Mouse (Mus musculus): ENCODE data around the gene Pepd.
"Not testable (repeated sequence)": the region's sequence is repeated elsewhere in the genome, so short reads cannot be mapped to it uniquely, and the experiment has no call there.

Pepd gene

DNA sequence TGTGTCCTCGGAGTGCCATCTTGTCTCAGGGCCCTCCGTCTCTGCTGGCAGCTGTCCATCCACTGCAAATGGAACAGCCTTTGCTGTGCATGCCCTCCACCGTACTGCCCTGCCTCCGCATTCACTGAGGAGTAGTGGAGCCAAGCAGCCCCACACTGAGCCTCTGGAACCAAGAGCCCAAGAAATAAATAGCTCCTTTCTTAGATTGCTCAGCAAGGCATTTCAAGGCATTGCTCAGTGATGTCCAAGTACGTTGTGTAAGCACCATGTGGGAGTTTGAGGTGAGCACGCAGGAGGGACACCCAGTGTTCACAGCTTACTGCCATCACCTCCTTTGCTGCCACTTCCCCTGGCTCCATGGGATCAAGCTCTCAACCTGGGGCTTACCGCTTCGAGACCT, 20.5 kb downstream of the Pepd start:
- DNase-seq (ENCODE audit: low spot score): no peak

DNA sequence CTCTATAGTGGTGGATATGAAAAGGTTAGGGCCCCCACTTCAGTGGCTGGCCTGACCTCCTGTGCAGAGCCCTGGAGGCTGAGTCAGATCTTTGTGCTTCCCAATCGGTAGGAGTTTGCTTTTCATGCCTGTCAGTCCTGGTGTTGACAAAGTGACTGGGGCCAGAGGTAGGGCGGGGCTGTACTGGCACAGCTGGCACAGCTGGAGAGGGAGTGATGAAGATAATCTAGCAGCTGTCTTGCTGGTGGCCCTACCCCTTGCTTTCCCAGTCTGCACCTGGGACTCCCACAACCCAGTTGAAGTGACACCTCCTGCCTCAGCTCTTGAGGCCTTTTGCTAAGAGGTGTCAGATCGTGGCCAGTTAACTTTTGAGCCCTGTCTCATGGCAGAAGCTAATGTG, 21.0 kb downstream of the Pepd start:
- DNase-seq (ENCODE audit: low spot score): no peak

DNA sequence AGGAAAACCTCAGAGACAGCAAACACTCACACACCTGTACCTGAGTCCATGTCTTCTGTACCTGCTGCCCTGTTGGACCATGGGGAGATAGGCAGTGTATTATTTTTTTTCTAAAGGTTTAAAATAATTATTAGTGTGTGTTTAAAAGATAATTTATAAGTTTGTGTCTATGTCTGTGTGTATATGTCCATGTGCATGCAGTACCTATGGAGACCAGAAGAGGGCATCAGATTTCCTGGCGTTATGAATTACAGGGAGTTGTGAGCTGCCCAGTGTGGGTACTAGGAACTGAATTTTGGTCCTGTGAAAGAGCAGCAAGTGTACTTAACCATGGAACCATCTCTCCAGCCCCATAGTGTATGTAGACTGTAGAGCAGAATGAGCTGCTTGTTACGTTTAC, 24.2 kb downstream of the Pepd start:
- no peak for DNase-seq (ENCODE audit: low spot score)

DNA sequence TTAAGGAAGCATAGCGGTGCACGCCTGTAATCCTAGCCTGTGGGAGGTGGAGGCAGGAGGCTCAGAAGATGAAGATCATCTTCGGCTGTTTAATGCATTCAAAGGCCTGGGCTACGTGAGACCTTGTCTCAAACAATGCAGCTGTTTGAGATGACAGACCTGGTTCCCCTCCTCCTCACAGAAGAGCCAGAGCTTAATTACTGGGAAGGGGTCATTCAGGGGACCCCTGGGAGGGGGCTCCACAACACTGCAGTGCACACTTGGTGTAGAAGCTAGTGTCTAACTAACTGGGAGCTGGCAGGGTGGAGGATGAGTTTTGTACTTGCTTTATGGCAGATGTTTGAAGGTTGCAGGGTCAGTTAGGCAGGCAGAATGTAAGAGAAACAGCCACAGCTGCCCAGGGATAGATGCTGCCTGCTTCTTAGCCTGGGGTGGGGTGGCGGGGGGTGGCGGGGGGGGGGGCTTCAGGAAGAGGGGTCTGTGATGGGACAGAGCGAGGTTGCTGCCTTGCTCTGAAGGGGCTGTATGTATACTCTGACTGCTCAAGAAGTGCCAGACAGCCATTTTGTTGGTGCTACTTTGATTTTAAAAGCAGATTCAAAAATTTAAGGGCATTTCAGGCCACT, 26.6 kb downstream of the Pepd start:
- DNase-seq (ENCODE audit: low spot score): no peak

DNA sequence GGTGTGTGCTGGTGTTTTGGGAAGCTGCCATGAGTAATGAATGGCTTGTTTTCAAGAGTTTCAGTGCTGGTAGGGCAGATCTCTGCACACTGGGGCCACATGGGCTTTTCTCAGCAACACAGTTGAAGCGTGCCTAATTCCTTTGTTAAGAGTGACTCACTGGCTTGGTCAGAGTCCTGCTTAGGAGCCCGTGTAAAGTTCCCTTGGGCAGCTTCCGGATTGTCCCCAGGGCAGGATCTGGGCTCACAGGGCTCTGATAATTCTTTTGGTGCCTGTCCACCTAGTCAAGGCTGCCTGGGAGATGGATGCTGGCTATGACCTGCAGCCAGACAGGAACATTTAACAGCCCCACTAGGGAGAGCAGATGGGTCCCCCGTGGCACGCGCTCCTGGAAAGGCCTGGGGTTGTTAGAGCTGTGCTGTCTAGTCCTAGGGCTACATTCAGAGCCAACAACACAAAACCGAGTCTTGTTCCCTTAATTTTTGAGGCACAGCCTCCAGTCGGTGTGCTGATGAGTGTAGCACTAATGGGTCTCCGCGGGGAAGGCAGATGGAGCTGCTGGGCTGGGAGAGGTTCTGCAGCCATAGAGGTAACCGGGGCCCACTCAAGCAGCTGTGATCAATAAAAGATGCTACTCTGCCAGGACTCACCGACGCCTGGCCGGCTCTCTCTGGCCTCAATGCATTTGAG, 27.2 kb downstream of the Pepd start:
- no peak for DNase-seq (ENCODE audit: low spot score)

DNA sequence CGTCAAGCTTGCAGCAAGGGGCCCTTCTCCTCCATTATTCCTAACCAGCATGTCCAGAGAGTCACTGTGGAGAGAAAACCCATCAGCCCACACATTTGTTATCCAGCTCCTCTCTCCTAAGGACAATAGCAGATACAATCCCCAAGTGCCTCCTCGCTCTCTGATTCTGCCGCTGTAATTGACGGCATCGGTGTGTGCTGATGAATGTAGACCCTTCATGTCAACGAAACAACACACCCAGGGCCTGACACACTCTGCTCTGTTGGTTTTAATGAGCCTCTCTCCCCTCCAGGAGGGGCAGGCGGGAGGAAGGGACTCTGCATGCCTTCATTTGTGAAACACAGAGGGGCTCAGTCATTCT, 27.8 kb downstream of the Pepd start:
- no peak for DNase-seq (ENCODE audit: low spot score)

DNA sequence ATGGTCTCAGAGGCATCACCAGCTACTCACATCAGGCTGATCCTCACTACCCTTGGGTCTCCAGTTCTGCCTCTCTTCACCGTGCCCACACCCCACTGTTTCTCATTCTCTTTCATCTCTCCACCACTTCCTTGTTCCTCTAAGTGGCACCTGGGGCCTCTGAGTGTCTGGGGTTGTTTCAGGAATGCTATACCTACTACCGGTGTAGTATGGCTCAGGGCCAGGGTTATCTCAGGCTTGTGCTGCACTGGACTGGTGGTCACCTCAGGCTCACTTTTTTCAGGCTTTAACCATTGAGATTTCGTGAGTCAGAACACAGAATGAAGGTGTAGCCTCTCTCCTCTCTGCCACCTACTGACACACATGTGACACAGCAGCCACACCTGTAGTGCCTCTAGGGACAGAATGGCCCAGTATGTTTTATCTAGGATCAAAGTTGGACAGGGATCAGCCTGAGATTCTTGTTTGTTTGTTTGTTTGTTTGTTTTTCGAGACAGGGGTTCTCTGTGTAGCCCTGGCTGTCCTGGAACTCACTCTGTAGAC, 31.5 kb downstream of the Pepd start:
- no peak for DNase-seq (ENCODE audit: low spot score)

DNA sequence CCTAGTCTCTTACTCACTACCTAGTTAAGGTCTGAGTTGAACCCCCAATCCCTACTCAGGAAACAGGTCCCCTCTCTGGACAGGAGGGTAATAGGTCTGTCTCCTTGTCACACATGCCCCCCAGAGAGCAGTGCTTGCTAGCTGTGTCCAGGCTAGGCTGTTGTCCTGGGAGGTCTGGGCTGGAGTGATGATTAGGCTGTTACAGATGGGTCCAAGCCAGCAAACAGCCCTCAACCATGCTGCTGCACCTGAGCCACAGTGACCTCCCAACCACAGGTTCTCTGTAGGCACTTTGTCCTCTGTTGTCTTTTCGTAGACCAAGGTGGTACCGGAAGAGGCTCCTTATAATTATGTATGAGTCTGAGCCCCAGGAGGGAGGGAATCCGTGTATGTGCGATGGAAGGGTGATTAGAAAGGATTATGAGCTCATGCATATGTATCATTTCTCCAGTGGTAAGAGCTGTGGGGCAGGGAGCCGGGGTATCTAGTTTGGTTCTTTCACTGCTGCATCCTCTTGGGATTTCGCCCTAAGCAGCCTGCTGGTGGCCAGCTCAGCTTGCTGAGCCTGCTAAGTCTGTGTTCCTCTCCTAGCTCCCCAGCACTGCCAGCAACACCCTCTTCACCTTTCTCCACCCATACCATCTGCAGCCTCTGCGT, 34.2 kb downstream of the Pepd start:
- DNase-seq (ENCODE audit: low spot score): no peak

DNA sequence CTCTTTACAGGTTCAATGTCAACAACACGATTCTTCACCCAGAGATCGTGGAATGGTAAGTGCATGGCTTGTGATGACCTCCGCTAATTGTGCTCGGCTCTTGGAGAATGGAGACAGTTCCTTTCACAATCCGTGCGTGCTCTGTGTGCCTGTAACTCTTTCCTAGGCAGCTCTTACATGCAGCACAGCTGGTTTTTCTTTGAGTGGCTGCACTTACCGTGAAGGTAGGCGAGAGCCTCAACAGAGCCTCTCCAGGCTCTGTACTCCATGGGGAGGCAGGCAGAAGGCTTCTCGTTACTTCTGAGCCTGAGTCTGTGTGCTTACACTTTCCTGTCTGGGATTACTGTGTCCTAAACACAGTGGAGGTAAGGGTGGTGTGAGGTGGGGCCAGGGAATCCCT, 42.4 kb downstream of the Pepd start:
- DNase-seq (ENCODE audit: low spot score): no peak

DNA sequence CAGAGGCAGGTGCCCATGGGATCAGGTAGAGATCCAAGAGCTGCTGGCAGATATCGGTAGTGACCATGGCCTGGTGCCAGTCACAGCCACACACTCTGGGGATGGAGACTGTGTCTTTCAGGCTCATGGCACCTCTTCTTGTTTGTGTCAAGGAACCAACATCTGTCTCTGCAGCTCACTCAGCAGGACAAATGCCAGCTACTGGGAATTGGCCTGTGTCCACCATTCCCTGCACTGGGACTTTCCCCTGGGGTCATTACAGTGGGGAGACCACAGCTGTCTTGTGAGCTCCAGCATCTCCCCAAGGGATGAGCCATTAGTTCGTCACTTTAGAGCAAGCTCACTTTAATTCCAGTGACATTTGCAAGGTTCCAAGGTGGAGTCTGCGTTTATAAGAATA, 43.1 kb downstream of the Pepd start:
- no peak for DNase-seq (ENCODE audit: low spot score)

DNA sequence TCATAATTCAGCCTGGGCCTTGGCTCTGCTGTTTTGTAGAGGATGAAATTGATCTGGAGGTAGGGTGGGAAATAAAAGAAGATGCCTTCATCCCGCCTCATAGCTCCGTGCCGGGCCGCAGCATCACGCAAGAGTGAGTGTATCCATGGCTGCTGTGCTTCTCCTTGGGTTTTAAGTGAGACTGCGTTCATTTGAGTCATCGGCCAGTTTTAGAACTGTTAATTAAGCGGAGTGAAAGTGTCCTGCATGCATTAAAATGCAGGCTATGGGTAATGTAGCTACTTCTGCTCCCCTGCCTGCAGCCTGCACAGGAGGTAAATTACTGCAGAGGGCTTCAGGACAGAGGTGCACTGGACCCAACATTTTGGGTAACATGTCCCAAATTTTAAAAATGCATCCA, 45.0 kb downstream of the Pepd start:
- no peak for DNase-seq (ENCODE audit: low spot score)

DNA sequence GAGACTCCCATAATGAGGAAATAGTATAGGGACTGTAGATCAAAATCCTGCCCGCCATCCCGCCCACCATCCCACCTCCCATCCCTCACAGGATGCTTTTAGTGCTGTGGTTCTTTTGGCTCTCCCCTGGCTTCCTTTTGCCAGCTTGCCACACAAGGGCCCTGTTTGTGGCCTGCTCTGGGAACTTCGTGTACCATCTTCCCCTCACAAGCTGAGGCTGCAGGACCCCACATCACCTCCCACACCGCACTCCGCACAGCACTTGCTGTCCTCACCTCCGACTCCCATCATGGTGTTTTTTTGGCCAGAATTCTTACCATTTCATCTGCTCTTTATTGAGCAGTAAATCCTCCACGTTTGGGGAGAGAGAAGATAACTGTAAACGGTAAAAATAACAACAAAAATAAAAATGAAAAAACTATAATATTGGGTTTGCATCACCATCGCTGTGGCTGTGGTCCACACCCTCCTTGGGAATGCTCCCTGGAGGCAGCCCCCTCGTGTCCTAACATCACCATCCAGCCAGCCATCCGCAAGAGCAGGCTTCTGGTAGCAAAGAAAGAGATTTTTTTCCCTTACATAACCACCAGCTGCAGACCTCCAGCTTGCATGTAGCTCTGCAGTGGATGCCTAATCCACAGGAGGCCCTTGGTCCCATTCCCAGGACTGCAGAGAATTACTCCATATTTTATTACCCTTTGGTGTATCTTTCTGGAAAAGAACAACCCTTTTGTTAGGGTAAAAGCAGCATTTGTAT, 51.9 kb downstream of the Pepd start:
- DNase-seq (ENCODE audit: low spot score): no peak

DNA sequence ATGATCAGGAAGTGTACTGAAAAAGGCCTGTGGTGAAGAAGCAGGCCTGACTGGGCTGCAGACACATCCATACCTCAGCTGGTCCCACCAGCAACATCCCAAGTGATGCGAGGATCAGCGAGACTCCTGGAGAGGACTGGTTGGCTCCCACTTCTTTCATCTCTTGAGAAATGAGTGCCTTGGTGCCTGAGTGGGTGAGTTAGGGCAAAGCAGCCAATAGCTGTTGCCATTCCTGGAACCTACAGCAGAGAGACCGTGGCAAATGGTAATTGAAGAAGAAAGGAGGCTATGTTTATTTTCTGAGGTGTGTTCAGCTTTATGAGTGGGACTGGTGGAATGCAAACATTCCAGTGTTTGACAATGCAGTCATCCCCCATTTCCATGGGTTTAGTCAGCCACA, 55.2 kb downstream of the Pepd start:
- DNase-seq (ENCODE audit: low spot score): no peak

DNA sequence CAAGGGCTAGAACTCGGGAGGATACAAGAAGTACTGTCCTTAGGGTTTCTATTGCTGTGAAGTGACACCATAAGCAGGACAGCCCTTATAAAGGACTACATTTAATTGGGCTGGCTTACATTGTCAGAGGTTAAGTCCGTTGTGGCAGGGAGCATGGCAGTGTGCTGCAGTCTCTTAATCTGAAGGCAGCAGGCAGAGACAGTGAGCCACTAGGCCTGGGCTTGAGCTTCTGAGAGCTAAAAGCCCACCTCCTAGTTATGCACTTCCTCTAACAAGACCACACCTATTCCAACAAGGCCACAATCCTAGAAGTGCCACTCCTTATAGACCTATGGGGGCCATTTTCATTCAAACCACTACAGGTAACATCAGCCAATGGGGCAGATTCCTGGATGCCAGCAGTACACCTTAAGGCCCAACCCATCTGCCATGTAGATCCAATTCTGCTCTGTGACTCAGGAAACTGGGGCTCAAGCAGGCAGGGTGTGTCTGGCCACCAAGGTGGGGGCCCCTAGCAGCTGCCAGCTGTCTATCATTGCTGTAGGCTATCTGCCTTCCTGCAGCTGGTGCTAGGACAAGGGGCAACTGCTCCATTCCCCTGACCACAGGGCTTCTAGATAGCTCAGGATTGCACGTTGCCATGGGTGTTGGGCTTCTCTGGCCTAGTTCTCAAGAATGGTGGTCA, 56.7 kb downstream of the Pepd start:
- no peak for DNase-seq (ENCODE audit: low spot score)

DNA sequence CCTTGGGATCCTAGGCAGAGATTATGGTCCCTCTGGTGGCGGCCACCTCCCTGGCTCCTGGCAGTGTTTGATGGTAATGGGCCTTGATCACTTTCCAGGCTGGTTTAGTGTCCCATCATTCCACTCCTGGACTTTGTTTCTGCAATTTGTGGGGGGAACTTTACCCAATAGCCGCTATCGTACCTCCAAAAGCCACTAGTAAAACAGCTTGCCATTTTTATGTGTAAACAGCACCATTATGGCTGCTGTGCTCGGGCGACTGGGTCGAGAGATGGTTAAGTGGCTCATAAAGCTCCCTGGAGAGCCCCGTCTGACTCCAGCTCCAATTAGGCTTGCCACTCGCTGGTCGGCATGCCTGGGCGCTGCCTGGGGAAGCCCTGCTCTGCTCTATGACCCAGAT, 59.6 kb downstream of the Pepd start:
- DNase-seq (ENCODE audit: low spot score): no peak

DNA sequence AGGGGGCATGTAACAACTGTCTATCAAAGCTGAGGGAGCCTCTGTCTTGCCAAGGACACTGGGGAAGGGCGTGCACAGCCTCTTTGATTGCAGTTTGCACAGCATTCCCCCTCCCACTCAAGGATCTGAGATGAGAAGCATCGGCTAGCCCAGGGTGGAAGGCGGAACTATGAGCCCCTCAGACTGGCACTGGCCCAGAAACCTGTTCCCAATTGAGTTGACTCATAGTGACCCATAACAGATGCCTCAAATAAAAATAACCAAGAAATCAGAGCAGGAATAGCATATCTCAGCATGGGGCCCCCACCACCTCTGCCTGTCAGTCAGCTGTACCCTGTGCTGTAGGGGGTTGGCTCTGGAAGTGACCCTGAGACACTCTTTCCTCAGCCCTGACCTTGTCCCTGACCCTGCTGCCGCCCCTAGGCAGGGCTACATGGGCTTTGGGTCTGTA, 60.8 kb downstream of the Pepd start:
- DNase-seq (ENCODE audit: low spot score): no peak

DNA sequence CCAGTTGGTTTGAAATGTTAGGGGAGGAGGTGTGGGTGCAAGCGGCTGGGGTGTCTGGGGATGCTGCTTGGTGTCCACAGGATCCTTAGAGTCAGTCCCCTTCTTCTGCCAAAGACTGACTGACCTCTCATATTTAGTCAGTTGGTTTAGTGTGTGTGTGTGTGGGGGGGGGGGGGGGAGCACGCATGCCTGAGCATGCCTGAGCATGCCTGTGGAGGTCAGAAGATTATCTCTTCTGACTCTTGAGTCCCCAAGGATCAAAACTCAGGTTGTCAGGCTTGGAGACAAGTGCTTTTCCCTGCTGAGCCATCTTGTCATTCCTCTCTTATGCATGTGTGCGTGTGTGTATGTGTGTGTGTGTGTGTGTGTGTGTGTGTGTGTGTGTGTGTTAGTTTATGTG, 61.7 kb downstream of the Pepd start:
- DNase-seq (ENCODE audit: low spot score): no peak

DNA sequence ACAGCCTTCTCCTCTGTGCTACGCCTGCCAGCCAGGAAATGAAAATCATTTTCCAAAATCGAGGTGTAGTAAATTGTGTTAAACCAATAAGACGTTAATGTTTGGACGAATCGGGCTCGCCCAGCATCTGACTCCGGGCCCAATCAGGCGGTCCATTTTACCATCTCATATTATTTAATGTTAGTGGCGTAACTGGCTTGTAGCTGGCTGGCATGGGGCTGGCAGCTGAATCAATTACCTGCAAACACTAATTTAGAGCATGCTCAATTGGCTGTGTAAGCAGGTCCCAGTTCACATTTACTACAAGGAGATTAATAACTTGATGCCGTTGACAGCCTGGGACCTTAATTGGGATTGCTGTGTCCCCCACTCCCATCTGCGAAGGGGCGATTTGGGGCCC, 63.7 kb downstream of the Pepd start:
- DNase-seq (ENCODE audit: low spot score): no peak

DNA sequence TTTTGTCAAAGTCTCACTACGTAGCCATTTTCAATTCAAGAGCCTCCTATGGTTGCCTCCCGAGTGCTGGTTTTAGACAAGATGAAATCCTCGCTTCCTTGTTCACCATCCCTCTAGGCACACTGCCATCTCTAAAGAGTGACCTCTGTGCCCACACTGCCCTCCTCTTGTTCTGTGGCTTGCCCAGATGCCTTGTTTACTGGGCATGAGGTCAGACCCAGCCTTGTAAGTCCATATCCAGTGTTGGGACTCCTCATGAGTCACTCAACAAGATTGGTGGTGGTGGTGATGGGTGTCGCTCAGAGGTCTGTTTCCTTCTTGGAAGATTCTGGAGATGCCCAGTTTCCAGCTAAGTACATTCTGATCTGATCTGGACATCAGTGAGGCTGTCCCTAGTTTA, 65.2 kb downstream of the Pepd start:
- DNase-seq (ENCODE audit: low spot score): no peak

DNA sequence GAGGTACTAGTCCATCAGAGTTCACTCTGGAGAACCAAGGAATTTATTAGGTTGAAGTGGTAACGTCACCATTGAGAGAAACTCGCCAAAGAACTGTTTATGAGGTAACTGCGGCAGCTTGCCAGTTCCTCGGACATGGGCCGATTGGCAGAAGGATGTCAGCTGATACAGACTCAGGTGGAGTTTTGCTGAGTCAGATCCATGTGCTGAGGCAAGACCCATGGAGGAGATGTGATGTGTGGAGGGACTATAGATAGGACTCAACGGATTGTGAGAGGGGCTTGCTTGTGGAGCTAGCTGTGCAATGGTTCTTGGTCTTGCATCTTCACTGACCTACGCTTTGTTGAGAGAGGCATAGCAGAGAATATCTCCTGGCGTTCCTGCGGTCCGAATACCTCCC, 69.6 kb downstream of the Pepd start:
- DNase-seq (ENCODE audit: low spot score): no peak

DNA sequence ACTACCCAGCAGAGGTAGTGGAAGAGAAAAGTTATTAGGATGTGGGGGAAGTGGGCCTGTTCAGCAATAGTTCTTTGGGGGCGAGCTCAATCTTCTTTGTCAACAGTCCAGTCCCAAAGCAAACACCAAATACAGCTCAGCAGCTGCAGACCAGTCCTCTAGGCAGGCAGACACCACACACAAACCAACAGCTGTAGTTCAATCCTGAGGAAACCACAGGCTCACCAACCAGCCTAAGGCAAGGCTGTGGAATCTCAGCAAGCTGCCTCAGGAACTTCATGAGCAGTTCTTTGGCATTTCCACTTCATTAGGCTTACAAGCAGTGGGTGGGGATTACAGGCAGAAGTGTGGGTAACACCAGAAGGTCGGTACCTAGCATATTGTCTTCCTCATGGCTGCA, 70.2 kb downstream of the Pepd start:
- not testable (repeated sequence) for DNase-seq (ENCODE audit: low spot score)

Measured in layer of hippocampus, adult 9-10 months (tissue).